Mouse (Mus musculus) cerebellum, adult 9-11 months (tissue): ENCODE measurements around the gene Wsb2.
A peak's percentile ranks its signal among the peaks of the same experiment; 100 is the strongest.
"Not testable (repeated sequence)": the region's sequence is repeated elsewhere in the genome, so short reads cannot be mapped to it uniquely, and the experiment has no call there.

Experiments
- DNase-seq: peaks from one replicate; pipeline ENCODE4 v3.0.0; 2022

The Wsb2 gene

DNA sequence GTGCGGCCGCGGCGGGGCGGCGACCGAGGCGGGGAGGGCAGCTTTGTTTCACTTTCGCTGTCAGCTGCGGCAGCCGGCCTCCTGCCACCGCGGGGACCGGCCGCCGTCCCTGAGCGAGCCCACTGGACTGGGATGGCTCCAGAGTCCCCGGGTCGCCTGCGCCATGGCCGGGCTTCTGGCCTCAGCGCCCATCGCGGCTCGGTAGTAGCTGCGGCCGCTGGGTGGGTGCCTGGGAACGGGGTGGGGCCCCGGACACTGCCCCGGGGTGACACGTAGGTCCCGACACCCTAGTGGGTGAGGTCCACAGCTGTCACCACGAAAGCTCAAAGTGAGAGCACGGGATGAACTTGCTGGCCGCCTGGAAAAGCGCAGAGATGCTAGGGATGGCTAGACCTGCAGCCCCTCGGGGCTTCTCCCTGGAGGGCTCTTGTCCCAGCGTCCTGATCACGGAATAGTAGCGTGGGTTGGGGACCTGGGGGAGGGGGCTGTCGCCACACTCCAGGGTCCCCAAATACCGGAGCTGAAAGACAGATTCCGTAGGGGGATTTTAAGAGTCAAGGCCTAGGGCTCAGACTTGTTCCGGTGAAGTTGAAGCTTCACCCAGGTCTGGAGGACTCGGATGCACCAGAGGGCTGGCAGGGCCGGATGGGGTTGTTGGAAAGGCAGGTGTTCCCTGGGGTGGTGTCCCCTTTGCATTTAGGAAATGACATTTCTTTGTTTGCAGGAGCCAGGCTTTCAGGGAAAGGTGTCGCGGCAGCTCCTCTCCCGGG lies 559 bp downstream of the Wsb2 start:
- DNase-seq = peak; percentile 57

DNA sequence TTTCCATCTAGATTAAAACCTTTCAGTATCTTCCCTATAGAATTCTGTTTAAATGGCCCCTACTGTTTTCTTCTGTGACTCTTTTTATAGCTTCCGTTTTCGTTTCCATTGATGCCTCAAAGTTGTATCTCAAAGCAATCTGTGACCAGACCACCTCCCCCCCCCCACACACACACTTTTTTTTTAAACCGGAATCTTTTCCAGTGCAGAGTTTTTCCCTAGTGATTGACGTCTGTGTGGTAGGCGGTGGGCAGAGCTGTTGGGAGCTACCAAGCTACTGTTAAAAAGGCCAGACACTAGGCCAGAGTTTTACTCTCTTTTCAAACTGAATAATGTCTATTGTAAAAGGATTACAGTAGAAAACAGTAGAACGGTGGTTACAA lies 1.1 kb downstream of the Wsb2 start:
- DNase-seq = no peak

GRCm38 (mm10) chr5:117358725-117359124 lies 1.6 kb downstream of the Wsb2 start:
- peak; percentile 44 for DNase-seq

DNA sequence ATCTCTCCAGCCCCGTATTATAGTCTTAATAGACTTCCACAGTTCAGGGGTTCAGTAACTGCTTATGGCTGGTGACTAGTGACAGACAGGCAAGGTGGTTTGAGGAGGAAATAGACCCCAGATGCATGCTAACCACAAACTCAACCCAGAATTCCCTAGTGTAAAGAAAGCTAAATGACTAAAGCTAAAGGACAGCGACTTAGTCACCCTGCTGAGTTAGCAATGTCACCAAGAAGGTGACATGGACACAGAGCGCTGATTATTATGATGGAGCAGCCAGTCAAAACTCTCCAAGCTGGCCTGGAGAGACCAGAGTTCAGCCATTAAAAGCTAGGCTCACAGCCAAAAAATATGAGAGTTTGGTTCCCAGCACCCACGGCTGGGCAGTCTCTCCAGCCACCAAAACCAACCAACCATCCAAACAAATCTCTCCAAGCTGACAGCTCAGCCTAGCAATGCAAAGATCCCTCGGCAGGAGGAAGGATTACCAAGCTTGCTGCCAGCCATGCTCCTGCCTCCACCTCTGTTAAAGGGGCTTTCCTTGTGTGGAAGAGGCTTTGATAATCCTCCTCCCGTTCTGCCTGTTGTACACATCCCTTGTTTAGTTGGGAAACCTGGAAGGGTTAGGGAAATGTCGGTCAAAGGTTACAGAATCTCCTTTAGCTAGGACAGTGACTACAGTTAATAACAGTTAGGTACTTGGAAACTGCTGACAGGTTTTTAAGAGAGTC lies 2.6 kb downstream of the Wsb2 start:
- no peak for DNase-seq

DNA sequence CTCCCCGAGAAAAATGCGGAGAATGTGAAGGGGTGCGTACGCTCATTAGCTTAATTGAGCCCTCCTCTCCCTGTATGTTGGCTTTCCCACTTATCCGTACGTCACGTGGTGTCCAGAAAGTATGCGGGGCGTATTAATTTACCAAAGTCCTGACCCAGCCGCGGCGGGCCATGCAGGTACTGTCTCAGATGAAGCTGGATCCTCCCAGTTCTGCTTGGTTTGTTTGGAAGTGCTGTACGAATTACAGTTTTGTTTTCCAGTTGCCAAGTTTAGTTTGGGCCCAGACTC lies 3.1 kb downstream of the Wsb2 start:
- no peak for DNase-seq

DNA sequence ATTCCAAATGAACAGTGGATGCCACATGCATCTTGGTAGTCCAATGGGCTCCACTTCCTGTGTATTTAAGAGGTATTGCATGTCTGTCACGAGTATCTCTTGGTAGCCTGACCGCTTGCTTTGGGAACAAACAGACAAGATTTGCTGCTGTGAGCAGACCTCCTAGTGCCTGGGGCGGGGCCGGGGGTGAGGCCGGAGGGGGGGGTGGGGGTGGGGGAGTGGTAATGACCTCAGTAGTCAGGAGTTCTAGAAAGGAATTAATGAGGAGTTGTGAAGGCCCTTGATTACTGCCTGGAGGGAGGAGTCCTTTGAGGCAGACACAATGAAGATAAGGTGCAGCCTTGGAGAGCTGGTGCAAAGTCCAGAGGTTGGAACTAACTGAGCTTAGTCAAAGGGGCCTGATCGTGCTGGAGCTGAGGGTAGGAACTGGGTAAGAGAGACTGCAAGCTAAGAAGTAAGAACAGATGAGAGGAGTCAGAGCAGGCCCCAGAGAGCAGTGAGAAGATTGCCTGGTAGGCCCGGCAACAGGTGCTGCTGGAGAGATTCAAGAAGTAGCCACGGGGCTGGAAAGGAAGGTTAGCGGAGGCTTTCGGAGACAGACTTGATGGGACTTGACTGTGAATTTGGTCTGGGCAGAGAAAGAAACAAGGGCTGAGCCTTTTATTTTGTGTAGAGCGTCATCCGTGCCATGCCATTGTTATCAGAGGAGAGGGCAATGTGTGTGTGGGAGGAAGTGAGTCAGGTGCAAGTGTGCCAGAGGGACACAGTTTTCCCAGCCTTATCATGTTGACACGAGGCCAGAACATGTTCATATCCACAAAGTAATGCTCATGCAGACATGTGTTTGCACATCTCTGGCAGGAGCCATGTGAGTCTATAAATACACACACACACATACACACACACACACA lies 3.8 kb downstream of the Wsb2 start:
- DNase-seq = no peak

- DNase-seq = no peak
These were observed 4.5 kb downstream of the Wsb2 start for GRCm38 (mm10) chr5:117361590-117361989.

DNA sequence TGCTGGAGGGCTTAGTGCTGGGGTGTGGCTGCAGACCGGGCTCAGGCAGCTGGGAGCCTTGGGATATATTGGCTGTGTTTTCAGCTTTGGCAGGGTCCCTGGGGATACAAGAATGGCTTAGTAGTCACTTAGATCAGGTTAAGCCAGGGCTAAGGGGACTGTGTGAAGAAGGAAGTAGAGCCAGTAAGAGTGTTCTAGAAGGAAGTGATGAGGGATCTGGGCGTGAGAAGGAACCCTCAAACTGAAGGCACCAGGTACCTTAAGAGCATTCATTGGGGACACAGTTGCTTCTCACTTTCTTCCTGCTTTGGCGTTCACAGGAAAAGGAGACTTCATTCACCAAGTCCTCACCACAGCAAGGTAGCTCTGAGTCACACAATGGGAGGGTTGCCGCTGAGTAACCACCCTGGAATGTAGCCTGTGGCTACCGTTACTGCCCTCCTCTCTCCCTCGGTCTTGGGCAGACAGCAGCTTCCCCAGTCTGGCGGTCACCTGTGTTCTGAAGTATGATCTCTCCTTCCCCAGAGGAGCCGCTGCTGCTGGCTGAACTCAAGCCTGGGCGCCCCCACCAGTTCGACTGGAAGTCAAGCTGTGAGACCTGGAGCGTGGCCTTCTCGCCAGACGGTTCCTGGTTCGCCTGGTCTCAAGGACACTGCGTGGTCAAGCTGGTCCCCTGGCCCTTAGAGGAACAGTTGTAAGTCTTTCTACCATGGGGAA lies 6.1 kb downstream of the Wsb2 start:
- no peak for DNase-seq

GRCm38 (mm10) chr5:117364821-117365220 lies 7.7 kb downstream of the Wsb2 start:
- no peak for DNase-seq

GRCm38 (mm10) chr5:117365904-117366561 lies 8.9 kb downstream of the Wsb2 start:
- no peak for DNase-seq

DNA sequence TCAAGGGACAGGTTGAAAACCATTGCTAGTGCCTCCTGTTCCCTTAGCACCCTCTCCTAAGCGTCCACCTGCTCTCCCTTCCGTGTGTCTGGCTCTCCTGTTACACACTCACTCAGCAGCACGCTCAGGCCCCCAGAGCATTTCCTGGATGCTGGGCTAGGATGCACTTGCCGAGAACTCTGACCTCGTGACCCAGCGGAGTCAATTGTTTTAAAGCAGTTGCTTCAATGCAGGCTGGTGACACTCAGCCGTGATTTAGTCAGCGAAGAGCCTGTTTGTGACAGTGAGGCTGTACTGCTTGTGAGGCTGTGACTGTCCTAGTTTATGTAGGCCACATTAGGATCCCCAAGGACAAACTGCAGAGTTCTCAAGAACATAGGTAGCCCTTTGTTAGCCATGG lies 10.1 kb downstream of the Wsb2 start:
- no peak for DNase-seq

DNA sequence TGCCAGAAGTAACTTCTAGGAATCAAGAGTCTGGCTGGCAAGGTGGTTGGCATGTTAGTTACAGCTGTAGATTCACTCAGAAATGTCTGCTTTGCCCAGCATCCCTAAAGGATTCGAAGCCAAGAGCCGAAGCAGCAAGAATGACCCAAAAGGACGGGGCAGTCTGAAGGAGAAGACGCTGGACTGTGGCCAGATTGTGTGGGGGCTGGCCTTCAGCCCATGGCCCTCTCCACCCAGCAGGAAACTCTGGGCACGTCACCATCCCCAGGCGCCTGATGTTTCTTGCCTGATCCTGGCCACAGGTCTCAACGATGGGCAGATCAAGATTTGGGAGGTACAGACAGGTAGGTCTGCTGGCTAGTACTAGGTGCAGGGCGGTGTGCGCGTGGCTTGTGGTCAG lies 13.5 kb downstream of the Wsb2 start:
- DNase-seq = no peak

DNA sequence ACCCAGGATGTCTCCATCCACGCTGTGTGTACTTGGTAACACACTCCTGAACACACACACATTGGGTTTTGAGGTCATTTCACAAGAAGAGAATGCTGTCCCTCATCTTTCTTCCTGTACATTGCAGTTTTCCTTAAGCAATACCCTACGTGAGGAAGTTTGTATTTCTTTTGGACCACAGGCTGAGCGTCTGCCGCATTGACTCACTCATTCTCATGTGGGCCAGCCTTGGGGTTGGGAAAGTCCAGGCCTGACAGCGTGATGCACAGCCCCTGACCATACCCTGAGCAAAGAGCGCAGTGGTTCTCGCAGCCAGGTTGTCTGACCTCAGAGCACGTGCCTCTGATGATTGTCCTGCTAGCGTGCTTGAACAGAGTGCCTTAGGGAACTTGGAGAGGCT lies 16.3 kb downstream of the Wsb2 start:
- DNase-seq = no peak

DNA sequence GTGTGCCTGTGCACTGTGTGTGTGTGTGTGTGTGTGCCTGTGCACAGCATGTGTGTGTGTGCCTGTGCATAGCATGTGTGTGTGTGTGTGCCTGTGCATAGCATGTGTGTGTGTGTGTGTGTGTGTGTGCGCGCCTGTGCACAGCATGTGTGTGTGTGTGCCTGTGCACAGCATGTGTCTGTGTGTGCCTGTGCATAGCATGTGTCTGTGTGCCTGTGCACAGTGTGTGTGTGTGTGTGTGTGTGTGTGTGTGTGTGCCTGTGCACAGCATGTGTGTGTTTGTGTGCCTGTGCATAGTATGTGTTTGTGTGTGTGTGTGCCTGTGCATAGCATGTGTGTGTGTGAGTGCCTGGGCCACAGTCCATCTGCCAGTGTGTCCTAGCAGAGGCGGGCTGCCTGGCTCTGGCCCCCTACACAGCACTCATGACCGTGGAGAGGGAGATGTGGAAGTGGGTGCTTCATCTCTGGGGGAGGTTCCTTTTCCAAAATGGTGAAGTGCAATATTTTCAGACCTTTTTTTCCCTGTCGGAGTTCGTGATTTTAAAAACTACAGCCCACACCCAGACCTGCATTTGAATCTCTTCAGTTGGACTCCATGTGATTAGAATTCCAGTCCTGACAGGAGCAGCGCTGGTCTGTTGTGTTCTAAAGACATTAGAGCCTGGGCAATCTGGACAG lies 17.4 kb downstream of the Wsb2 start:
- DNase-seq = no peak

GRCm38 (mm10) chr5:117376331-117376761 lies 19.2 kb downstream of the Wsb2 start:
- DNase-seq = no peak

GRCm38 (mm10) chr5:117377731-117378130 lies 20.6 kb downstream of the Wsb2 start:
- DNase-seq = not testable (repeated sequence)

GRCm38 (mm10) chr5:117380199-117380598 lies 23.1 kb downstream of the Wsb2 start:
- no peak for DNase-seq

DNA sequence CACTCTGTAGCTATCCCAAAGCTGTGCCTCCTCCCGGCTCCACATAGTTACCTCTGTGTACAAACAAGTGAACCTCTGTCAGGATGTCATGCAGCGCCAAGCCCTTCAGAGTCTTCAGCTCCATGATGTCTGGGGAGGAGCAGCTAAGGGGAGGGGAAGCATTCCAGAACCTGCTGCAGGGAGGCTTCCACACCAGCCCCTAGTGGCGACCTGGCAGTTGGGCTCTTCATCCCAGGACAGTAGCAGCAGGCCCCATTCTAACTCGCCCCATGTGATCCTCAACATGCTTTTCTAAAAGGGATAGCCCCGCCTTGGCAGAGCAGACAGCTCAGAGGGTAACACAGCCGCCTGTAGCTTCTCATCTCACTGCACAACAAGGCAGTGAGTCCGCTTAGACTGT lies 24.7 kb downstream of the Wsb2 start:
- DNase-seq = no peak

- DNase-seq = no peak
These were observed 26.1 kb downstream of the Wsb2 start for GRCm38 (mm10) chr5:117383198-117383597.

- peak; percentile 65 for DNase-seq
These were observed 31.2 kb downstream of the Wsb2 start for GRCm38 (mm10) chr5:117388296-117388751.

DNA sequence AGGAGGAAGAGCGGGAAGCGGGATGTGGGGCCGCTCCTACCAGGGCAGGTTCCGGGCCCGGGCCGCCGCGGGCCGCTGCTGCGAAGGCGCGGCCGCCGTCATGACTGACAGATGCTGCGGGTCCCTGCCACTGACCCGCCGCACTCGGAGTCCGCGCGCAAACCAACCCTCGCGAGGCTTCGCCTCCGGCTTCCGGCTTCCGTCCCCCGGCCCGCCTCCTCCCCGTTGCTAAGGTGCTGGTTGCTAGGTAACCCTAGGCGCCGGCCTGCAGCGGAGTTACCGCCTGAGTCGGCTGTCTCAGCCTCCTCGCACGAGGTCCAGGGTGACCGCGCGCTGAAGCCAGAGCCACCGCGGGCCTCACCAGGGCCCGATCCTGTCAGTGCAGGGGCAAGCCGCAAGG lies 31.8 kb downstream of the Wsb2 start, which contains the start of gene Rfc5:
Rfc5 (minus strand) TSS at position 171 of the 400 bp plus-strand sequence.
- peak; percentile 92 for DNase-seq

DNA sequence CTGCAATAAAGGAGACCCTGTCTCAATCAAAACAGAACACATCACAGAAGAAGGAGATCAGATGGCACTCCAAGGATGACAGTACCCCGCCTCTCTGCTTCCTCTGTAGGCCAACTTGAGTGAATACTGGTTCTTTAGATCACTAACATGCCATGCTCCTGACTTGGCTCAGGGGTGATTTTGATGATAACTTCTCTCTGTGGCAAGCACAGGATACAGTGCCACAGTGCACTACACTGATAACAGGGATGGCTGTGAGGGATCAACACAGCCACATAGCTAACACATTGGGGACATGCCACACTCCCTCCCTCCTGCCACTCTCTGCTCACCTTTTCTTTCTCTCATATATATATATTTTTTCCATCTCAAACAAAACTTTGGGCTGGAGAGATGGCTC lies 33.8 kb downstream of the Wsb2 start:
- DNase-seq = no peak
